In the genomic region with DNA sequence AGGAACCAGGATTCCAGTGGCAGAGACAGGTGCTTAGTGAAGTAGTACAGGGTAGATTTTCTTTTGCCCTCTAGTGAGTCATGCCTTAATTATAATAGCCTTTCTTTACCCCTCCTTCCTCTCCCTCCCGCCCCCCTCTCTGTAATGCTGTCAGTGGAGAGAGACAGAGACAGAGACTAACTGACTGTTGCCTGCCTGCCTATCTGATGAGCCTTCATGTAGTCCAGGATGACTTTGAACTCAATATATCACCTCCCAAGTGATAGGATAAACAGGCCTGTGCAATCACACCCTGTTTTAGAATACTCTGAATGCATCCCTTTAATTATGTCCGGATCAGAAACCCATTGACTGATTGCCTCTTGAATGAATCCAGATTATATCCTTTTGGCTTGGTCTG, we compare ENCODE assay signal across 21 mouse cellular contexts. TPM values are rescaled to one million over a fixed set of nuclear protein-coding genes. Genes with fewer than 3 reads are reported as not detected.
DNase-seq lines count a peak whose midpoint lies in the region; ATAC-seq and TF ChIP-seq lines count a peak whose summit lies in the region.
"Had no signal": no experiment of that assay in that cellular context is flagged by ENCODE, and none has a peak within 500 bp of the region (broad histone marks: within the 10 kb centered on the region; RNA-seq: fewer than 3 reads in every experiment).

No protein-coding gene starts in this region.

- peaks cover 50% of the 10 kb centered on the region for H3K79me2 ChIP-seq in MEL (ENCODE audit: control insufficient read depth, insufficient read depth, low read length, poor library complexity)

- no peak for TF ChIP-seq CTCF in gastrocnemius, adult 2 months (IDR thresholded peaks at IDR 0.05)
- no peak for TF ChIP-seq CTCF in kidney, postnatal 0 days (IDR thresholded peaks at IDR 0.05; ENCODE audit: low read depth)
- TF ChIP-seq CTCF in MEL (IDR thresholded peaks at IDR 0.05 in 2 of 3, conservative IDR thresholded peaks at IDR 0.05 in 1 of 3; ENCODE audit: control insufficient read depth in 1 of 3, insufficient read depth in 1 of 3, low read depth in 2 of 3, low read length in 3 of 3, poor library complexity in 1 of 3, severe bottlenecking in 1 of 3) = no peak

- no peak for TF ChIP-seq EP300 in MEL (IDR thresholded peaks at IDR 0.05; ENCODE audit: low read depth in 1 of 2, low read length in 2 of 2)

- 46% methylated on average over 2 of the region's 2 CpGs for WGBS in kidney, postnatal 0 days

- 0 out of 2 replicates have a peak, but pooled peaks cover 3% of the 10 kb centered on the region for H3K4me1 ChIP-seq in kidney, postnatal 0 days (replicated peaks; ENCODE audit: insufficient read depth, low read length)
- H3K4me1 ChIP-seq in MEL (ENCODE audit: control insufficient read depth in 1 of 2, insufficient read depth in 2 of 2, low read length in 2 of 2) = peaks cover 4 to 5% of the 10 kb centered on the region in 2 experiments; a peak in 2 of 4 replicates
- H3K4me1 ChIP-seq: intestine, embryonic 15.5 days had no signal

- no peak overlapping the region for H3K4me2 ChIP-seq in kidney, postnatal 0 days (ENCODE audit: low read length)
- H3K4me2 ChIP-seq: embryonic facial prominence, embryonic 13.5 days; forebrain, embryonic 15.5 days; hindbrain, embryonic 13.5 days; intestine, embryonic 15.5 days had no signal

- no peak for TF ChIP-seq POLR2A in MEL (IDR thresholded peaks at IDR 0.05; ENCODE audit: control insufficient read depth in 1 of 2, insufficient read depth in 1 of 2, low read depth in 1 of 2, low read length in 2 of 2, poor library complexity in 1 of 2)

- no peak for DNase-seq in gastrocnemius, adult 2 months
- no peak for DNase-seq in gastrocnemius, postnatal 10 days
- peak; percentile 49 for DNase-seq in kidney, postnatal 0 days (ENCODE audit: low spot score)
- no peak for DNase-seq in kidney, postnatal 10 days
- DNase-seq in MEL (ENCODE audit: low read depth, low spot score) (peak; percentile 17), MN1 (ENCODE audit: low spot score) (no peak)
- DNase-seq: adrenal gland, postnatal 14 days; cerebellum, adult 18-20 months; cerebellum, adult 9-11 months; cerebellum, postnatal 36 days; gastrocnemius, postnatal 36 days; heart, adult 11 months; heart, postnatal 10 days had no signal

- no peak overlapping the region for H3K9ac ChIP-seq in kidney, postnatal 0 days (ENCODE audit: low read depth, low read length)
- no peak overlapping the region for H3K9ac ChIP-seq in MEL (ENCODE audit: control insufficient read depth, low read depth, low read length, poor library complexity, severe bottlenecking)
- H3K9ac ChIP-seq: embryonic facial prominence, embryonic 13.5 days; forebrain, embryonic 15.5 days; hindbrain, embryonic 13.5 days; intestine, embryonic 15.5 days had no signal

- H3K36me3 ChIP-seq in kidney, postnatal 0 days (ENCODE audit: insufficient read depth, low read length) = no peaks in the 10 kb centered on the region
- peaks cover 0 to 12% of the 10 kb centered on the region in 2 experiments; a peak in 3 of 4 replicates for H3K36me3 ChIP-seq in MEL (ENCODE audit: control insufficient read depth in 1 of 2, insufficient read depth in 2 of 2, low read length in 2 of 2)
- H3K36me3 ChIP-seq: embryonic facial prominence, embryonic 13.5 days; forebrain, embryonic 15.5 days; hindbrain, embryonic 13.5 days; intestine, embryonic 15.5 days had no signal

- no peak overlapping the region for H3K4me3 ChIP-seq in gastrocnemius, adult 2 months
- H3K4me3 ChIP-seq in kidney, postnatal 0 days (replicated peaks; ENCODE audit: low read depth, low read length) = no peak overlapping the region
- H3K4me3 ChIP-seq in MEL (ENCODE audit: control insufficient read depth in 1 of 2, insufficient read depth in 1 of 2, low read depth in 2 of 2, low read length in 2 of 2) = no peak overlapping the region
- H3K4me3 ChIP-seq: embryonic facial prominence, embryonic 13.5 days; forebrain, embryonic 15.5 days; hindbrain, embryonic 13.5 days; intestine, embryonic 15.5 days had no signal

- no peak for TF ChIP-seq RAD21 in MEL (IDR thresholded peaks at IDR 0.05; ENCODE audit: low read depth, low read length)

- intact Hi-C loops in gastrocnemius, adult 2 months (cut with DNase I) = no loop called here

- H3K9me3 ChIP-seq in kidney, postnatal 0 days (replicated peaks; ENCODE audit: low read length) = no peaks in the 10 kb centered on the region
- H3K9me3 ChIP-seq in MEL (replicated peaks; ENCODE audit: insufficient read depth, low read length) = no peaks in the 10 kb centered on the region
- H3K9me3 ChIP-seq: embryonic facial prominence, embryonic 13.5 days; forebrain, embryonic 15.5 days; hindbrain, embryonic 13.5 days; intestine, embryonic 15.5 days had no signal

- ATAC-seq in kidney, postnatal 0 days (replicated peaks; ENCODE audit: low FRiP score, low read depth) = no peak
- ATAC-seq in inflammation-experienced regulatory T-cells, adult 6 months = peak; percentile 21
- ATAC-seq: activated CD4-positive, CD25-positive, alpha-beta regulatory T cell, adult 4 months; forebrain, embryonic 15.5 days; hindbrain, postnatal 0 days; intestine, embryonic 15.5 days; Patski had no signal

- peak overlapping the region; percentile 8; the same call in 1 of the 2 replicates for H3K27ac ChIP-seq in gastrocnemius, adult 2 months
- no peak overlapping the region for H3K27ac ChIP-seq in kidney, postnatal 0 days
- no peak overlapping the region for H3K27ac ChIP-seq in MEL (ENCODE audit: control insufficient read depth, low read depth, low read length)
- H3K27ac ChIP-seq: embryonic facial prominence, embryonic 13.5 days; forebrain, embryonic 15.5 days; hindbrain, embryonic 13.5 days; hindbrain, postnatal 0 days; intestine, embryonic 15.5 days had no signal

- no peaks in the 10 kb centered on the region for H3K27me3 ChIP-seq in kidney, postnatal 0 days (ENCODE audit: insufficient read depth, low read length)
- H3K27me3 ChIP-seq in MEL (ENCODE audit: control insufficient read depth in 1 of 2, insufficient read depth in 2 of 2, low read length in 2 of 2) = no peaks in the 10 kb centered on the region
- H3K27me3 ChIP-seq: embryonic facial prominence, embryonic 13.5 days; forebrain, embryonic 15.5 days; hindbrain, embryonic 13.5 days; intestine, embryonic 15.5 days; Patski had no signal

TF ChIP-seq in MEL, 35 proteins besides CTCF, POLR2A, EP300 and RAD21:
- TF ChIP-seq TCF12 (IDR thresholded peaks at IDR 0.05; ENCODE audit: low read depth, low read length) (no peak), USF1 (IDR thresholded peaks at IDR 0.05; ENCODE audit: low read depth, low read length) (no peak), MEF2A (IDR thresholded peaks at IDR 0.05; ENCODE audit: extremely low read depth, insufficient replicate concordance, low read depth, low read length, poor library complexity, severe bottlenecking) (no peak), GATA1 (IDR thresholded peaks at IDR 0.05; ENCODE audit: low read depth, low read length) (no peak), MAX (IDR thresholded peaks at IDR 0.05; ENCODE audit: low read length) (no peak), JUND (IDR thresholded peaks at IDR 0.05; ENCODE audit: low read depth, low read length) (no peak), HCFC1 (IDR thresholded peaks at IDR 0.05; ENCODE audit: low read depth, low read length) (no peak), E2F4 (IDR thresholded peaks at IDR 0.05; ENCODE audit: borderline replicate concordance, low read depth, low read length) (no peak), ZNF384 (IDR thresholded peaks at IDR 0.05; ENCODE audit: low read depth, low read length) (no peak), NELFE (IDR thresholded peaks at IDR 0.05; ENCODE audit: low read depth, low read length) (no peak), GABPA (IDR thresholded peaks at IDR 0.05; ENCODE audit: low read depth, low read length) (no peak), TAL1 (IDR thresholded peaks at IDR 0.05; ENCODE audit: low read length) (no peak), USF2 (IDR thresholded peaks at IDR 0.05; ENCODE audit: borderline replicate concordance in 1 of 2, insufficient read depth in 1 of 2, low read depth in 1 of 2, low read length in 2 of 2) (no peak)

RNA-seq across cellular contexts. Expression of a gene that starts 16.1 kb away (rescaled TPM):
- 1 to 10 TPM; 4.0 to 4.5 TPM for total RNA-seq in gastrocnemius, adult 2 months (2021)
- total RNA-seq in gastrocnemius, postnatal 10 days (2021) = 1 to 10 TPM; 6.8 to 7.8 TPM
- 5.2 and 6.3 TPM in 2 replicates for polyA plus RNA-seq in kidney, postnatal 0 days (2015; fragmentation: Nextera tagmentation; extraction: Ambion mirVana)
- total RNA-seq in MEL (2012; rRNA removed) = 1.2 and 1.5 TPM in 2 replicates
- 1 to 10 TPM in 1 of 2 experiments, not detected in 1; 2.0 TPM for polyA plus RNA-seq in MEL (2012; ENCODE audit: insufficient read depth in 1 of 2, insufficient read length in 2 of 2, low read depth in 1 of 2, low replicate concordance in 2 of 2, missing spikeins in 1 of 2)
- 1 to 10 TPM in 1 of 3 experiments, under 1 TPM in 2; 0.62 to 2.9 (median 0.87) TPM for polyA plus RNA-seq in inflammation-experienced regulatory T-cells, adult 6 months (2017; shearing (Covaris generic))

RNA-seq across cellular contexts. Expression of a gene that starts 18.7 kb away (rescaled TPM):
- 10 to 100 TPM; 29.9 to 36.4 TPM for total RNA-seq in gastrocnemius, adult 2 months (2021)
- 10 to 100 TPM; 32.1 to 38.2 TPM for total RNA-seq in gastrocnemius, postnatal 10 days (2021)
- polyA plus RNA-seq in kidney, postnatal 0 days (2015; fragmentation: Nextera tagmentation; extraction: Ambion mirVana) = 14.6 and 16.7 TPM in 2 replicates
- total RNA-seq in MEL (2012; rRNA removed) = 11.0 and 11.7 TPM in 2 replicates
- 10 to 100 TPM in 1 of 2 experiments, not detected in 1; 27.0 TPM for polyA plus RNA-seq in MEL (2012; ENCODE audit: insufficient read depth in 1 of 2, insufficient read length in 2 of 2, low read depth in 1 of 2, low replicate concordance in 2 of 2, missing spikeins in 1 of 2)
- polyA plus RNA-seq in inflammation-experienced regulatory T-cells, adult 6 months (2017; shearing (Covaris generic)) = 10 to 100 TPM; 11.2 to 16.4 (median 12.4) TPM

Comparison
In these comparisons a context has a peak if more than half of its experiments do, and no peak if none do; other contexts are left out.
1. DNase-seq: peak in kidney, postnatal 0 days (single experiment) and MEL (single experiment); none in gastrocnemius, adult 2 months (single experiment), gastrocnemius, postnatal 10 days (single experiment), kidney, postnatal 10 days (single experiment) and MN1 (single experiment).